Mouse (Mus musculus) heart, adult 18-20 months (tissue): Measurements from ENCODE around the gene Rgs1. TPM values are rescaled to one million over a fixed set of nuclear protein-coding genes. Genes with fewer than 3 reads are reported as not detected.

Source experiments
- DNase-seq, 2 experiments: peaks; one replicate each; pipeline ENCODE4 v3.0.0; 2021 to 2022; ENCODE audit warnings: mixed read lengths in 1 of 2
- long read RNA-seq, 2 experiments: library from polyadenylated mRNA; stranded (forward); transcript quantifications; one replicate each; pipeline ENCODE4 v2.0.0; 2021
- total RNA-seq, 2 experiments: library from RNA; stranded (reverse); gene quantifications; 2 replicates each; pipeline ENCODE4 v1.2.3; 2021

The Rgs1 gene
- under 1 TPM; 0.64 to 0.69 TPM for total RNA-seq
- long read RNA-seq, experiment 1: 0 reads
- long read RNA-seq, experiment 2: 0 reads

GRCm38 (mm10) chr1:144248923-144249322 is at the start of gene Rgs1:
TSS of gene Rgs1 (minus strand) at chr1:144249242.
- peak; percentile 15 to 22 for DNase-seq

- DNase-seq: no peak
Observed at GRCm38 (mm10) chr1:144283020-144284014, 34.3 kb upstream of the Rgs1 start.

DNA sequence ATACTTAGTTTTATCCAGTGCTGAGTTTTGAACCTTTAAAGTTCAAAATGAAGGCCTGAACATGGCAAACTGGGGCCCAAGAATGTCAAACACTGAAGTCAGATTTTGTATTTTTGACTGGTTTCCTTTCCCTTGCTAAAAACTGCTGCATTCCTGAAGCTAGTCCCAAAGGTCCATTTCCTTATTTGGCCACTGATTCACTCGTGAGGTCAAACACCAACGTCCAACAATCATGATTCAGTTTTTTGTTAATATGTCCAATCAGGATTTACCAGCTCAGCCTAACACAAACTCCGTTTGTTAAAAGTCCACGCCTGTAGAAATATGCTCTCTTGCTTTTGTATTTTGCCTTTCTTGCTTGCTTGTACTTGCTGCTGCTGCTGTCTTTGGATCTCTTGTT is 31.0 kb upstream of the Rgs1 start:
- no peak for DNase-seq

DNA sequence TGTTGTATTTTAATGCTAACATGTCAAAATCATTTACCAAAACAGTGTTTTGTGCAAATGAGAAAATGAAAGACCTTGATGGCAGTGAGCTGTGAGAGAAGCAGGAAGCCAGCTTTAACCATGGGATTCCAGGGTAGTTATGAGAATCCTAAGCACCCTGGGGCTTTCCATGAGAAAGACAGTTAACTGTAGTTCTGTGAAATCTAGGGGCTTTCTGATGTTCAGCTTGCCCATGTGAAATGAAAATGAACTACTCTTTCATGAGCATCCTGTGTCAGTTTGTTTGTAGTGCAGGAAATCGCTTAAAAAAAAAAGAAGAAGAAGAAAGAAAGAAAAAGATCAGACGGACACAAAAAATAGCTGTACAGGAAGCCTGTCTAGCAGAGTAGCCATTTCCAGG is 23.9 kb upstream of the Rgs1 start:
- DNase-seq: no peak

DNA sequence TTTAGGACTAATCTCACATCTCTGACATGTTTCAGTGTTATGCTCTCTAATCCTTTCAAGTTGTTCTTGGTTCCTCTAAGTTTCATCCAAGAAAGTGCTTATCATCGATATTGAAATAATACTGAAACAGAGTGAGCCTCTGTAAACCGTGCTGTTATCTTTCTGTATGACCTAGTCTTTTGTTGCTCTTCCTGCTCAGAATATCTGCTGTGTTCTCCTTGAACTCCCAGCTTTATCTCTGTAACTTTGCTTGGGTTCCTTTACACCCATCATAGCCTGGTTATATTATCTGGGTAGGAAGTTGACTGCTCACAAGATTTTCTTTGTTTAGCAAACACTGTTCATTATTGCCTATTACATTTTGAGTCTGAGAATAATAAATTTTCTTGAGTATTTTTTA is 20.1 kb upstream of the Rgs1 start:
- no peak for DNase-seq

- DNase-seq: peak in 1 of 2 experiments; percentile 11
Observed at GRCm38 (mm10) chr1:144267471-144268470, 18.7 kb upstream of the Rgs1 start.

DNA sequence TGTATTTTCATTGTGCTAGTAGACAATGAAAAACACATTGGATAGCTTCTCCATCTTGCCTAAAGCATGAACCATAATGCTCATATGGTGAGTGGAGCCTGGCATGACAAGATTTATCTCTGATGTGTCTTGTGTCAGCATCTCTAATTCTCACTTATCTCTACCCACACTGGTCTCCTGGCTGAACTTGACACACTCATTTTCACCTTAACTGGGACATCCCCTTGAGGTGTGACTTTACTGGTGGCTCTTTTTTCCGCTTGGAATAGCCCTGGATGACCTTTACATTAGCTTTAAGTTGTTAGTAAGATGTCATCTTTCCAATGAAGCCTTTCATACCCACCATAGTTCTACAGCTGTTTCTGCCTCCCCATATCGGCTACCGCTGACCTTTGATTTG is 15.0 kb upstream of the Rgs1 start:
- DNase-seq: no peak

GRCm38 (mm10) chr1:144262008-144262407 is 13.0 kb upstream of the Rgs1 start:
- DNase-seq: no peak

GRCm38 (mm10) chr1:144258779-144259178 is 9.7 kb upstream of the Rgs1 start:
- no peak for DNase-seq

- DNase-seq: no peak
Observed at GRCm38 (mm10) chr1:144256556-144257331, 7.7 kb upstream of the Rgs1 start.

DNA sequence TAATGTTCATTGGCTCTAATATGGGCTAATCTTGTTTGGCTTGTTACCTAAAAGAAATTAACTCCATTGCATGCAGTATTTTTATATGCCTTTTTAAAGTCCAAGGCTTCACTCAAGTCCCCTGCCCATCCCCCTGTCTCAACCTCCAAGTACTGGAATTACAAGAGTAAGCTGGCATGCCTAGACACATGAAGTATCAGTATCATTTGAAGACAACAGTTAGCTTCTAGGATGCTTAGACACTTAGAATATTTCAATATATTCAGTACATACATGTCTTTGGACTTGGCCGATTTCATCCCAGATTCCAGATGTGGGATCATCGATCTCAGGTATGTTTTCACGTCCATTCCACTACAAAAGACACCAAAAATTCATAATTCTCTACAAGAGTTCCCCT is 836 bp downstream of the Rgs1 start:
- no peak for DNase-seq

DNA sequence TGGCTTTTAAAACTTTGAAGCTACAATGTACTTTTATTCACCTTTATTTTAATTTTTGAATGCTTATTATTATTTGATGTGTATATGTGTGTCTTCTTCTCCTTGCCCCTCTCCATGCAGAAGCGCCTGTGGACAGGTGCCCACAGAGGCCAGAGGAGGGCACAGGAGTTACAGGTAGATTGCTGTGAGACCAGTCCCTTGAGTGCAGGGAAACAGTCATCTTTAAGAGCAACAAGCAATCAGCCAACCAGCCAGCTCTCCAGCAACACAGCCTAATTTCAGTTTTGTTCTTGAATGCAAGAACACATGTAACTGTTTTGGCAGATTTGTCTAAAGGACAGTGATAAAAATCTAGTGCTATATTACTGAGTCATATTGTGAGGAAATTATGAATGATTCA is 1.7 kb downstream of the Rgs1 start:
- DNase-seq: no peak

GRCm38 (mm10) chr1:144243511-144243910 is 5.5 kb downstream of the Rgs1 start:
- DNase-seq: peak; percentile 23 to 57

GRCm38 (mm10) chr1:144239195-144239594 is 9.8 kb downstream of the Rgs1 start:
- no peak for DNase-seq

- no peak for DNase-seq
Observed at GRCm38 (mm10) chr1:144215230-144215629, 33.8 kb downstream of the Rgs1 start.

GRCm38 (mm10) chr1:144210912-144211311 is 38.1 kb downstream of the Rgs1 start:
- no peak for DNase-seq

- no peak for DNase-seq
Observed at GRCm38 (mm10) chr1:144206281-144207061, 42.6 kb downstream of the Rgs1 start.

GRCm38 (mm10) chr1:144204766-144205165 is 44.3 kb downstream of the Rgs1 start:
- DNase-seq: no peak

GRCm38 (mm10) chr1:144202939-144203338 is 46.1 kb downstream of the Rgs1 start:
- no peak for DNase-seq

DNA sequence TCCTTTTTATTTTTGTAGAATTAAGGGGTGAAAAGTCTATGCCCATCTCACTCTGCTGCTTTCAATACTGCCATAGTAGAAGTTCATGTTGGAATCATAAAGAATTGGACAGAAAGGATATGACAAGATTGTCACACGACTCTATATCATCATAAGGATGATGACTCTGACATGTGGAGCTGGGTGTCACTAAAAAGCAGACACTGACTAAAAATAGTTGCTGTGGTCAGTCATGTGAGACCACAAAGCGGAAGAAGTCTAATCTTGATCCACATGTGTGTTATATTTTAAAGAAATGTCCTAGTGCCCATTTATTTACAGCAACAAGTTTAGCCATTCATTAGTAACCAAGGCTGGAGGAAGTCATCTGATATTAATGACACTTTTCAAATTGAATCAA is 48.5 kb downstream of the Rgs1 start:
- peak; percentile 9 to 28 for DNase-seq

GRCm38 (mm10) chr1:144199538-144199937 is 49.5 kb downstream of the Rgs1 start:
- no peak for DNase-seq
